Mouse (Mus musculus) spleen, embryonic (tissue): ENCODE data around the gene Smr2.
"Not testable (repeated sequence)": the region's sequence is repeated elsewhere in the genome, so short reads cannot be mapped to it uniquely, and the experiment has no call there.

ENCODE experiments used
- CTCF ChIA-PET: fragments of 350-600 bp; sonication (Branson Sonifier 250); formaldehyde crosslinking; loops from one replicate; lab custom pipeline; 2022; lab: Charles Lee

Smr2 gene

GRCm38 (mm10) chr5:88086256-88086655 lies at the start of gene Smr2:
Gene Smr2, plus strand, starts transcription at chr5:88086556.
- CTCF ChIA-PET: not testable (repeated sequence)

- CTCF ChIA-PET: no interaction called here
Measured at GRCm38 (mm10) chr5:88111430-88111829, 25.1 kb downstream of the Smr2 start, which contains the start of gene Gm11116. Gene Gm11116, minus strand, starts transcription at chr5:88111530.

- CTCF ChIA-PET: no interaction called here
Measured at GRCm38 (mm10) chr5:88153999-88154398, 67.6 kb downstream of the Smr2 start, which contains the start of gene Gm11115. Gene Gm11115, minus strand, starts transcription at chr5:88154099.
